Mouse (Mus musculus): ENCODE data around the gene Trpm1. TPM values are rescaled to one million over a fixed set of nuclear protein-coding genes. Genes with fewer than 3 reads are reported as not detected.

Gene Trpm1
- polyA plus RNA-seq, 1 experiment from 2014 or later, result 6.1 TPM

- no peak for DNase-seq (ENCODE audit: low spot score)
Measured at GRCm38 (mm10) chr7:64242424-64242823, 88.8 kb downstream of the Trpm1 start.

GRCm38 (mm10) chr7:64244371-64244770, 90.7 kb downstream of the Trpm1 start:
- WGBS, result 90% methylated on average over 6 of the region's 6 CpGs
- H3K4me1 ChIP-seq, result peaks cover 3% of the 10 kb centered on the region; the same call in 1 of the 2 replicates
- no peaks in the 10 kb centered on the region for H3K9me3 ChIP-seq (replicated peaks)
- H3K36me3 ChIP-seq, result no peaks in the 10 kb centered on the region
- no peaks in the 10 kb centered on the region for H3K27me3 ChIP-seq (ENCODE audit: low read depth, poor library complexity, severe bottlenecking)
- H3K4me3 ChIP-seq, result no peak overlapping the region
- no peak overlapping the region for H3K27ac ChIP-seq (replicated peaks)
- no peak for DNase-seq (ENCODE audit: low spot score)

More at GRCm38 (mm10) chr7:64242424-64242823, 88.8 kb downstream of the Trpm1 start:
- Histone ChIP-seq H3K36me3 (no peaks in the 10 kb centered on the region), H3K9me3 (replicated peaks) (no peaks in the 10 kb centered on the region), H3K27me3 (ENCODE audit: low read depth, poor library complexity, severe bottlenecking) (no peaks in the 10 kb centered on the region), H3K4me1 (peaks cover 3% of the 10 kb centered on the region; the same call in 1 of the 2 replicates), H3K4me3 (no peak overlapping the region), H3K27ac (replicated peaks) (no peak overlapping the region)
- WGBS, result 78% methylated on average over 4 of the region's 4 CpGs

- WGBS, result 75% methylated on average over 4 of the region's 4 CpGs
Measured at GRCm38 (mm10) chr7:64246713-64247112, 93.1 kb downstream of the Trpm1 start.

GRCm38 (mm10) chr7:64248352-64248751, 94.7 kb downstream of the Trpm1 start:
- no peak overlapping the region for H3K27ac ChIP-seq (replicated peaks)
- DNase-seq (ENCODE audit: low spot score), result no peak
- H3K9me3 ChIP-seq (replicated peaks), result no peaks in the 10 kb centered on the region
- H3K4me1 ChIP-seq, result peaks cover 3% of the 10 kb centered on the region; the same call in 1 of the 2 replicates
- WGBS, result 91% methylated on average over 1 of the region's 1 CpGs
- no peaks in the 10 kb centered on the region for H3K36me3 ChIP-seq
- H3K27me3 ChIP-seq (ENCODE audit: low read depth, poor library complexity, severe bottlenecking), result no peaks in the 10 kb centered on the region
- H3K4me3 ChIP-seq, result no peak overlapping the region

More at GRCm38 (mm10) chr7:64246713-64247112, 93.1 kb downstream of the Trpm1 start:
- Histone ChIP-seq H3K4me3 (no peak overlapping the region), H3K4me1 (peaks cover 3% of the 10 kb centered on the region; the same call in 1 of the 2 replicates), H3K27ac (replicated peaks) (no peak overlapping the region), H3K9me3 (replicated peaks) (no peaks in the 10 kb centered on the region), H3K27me3 (ENCODE audit: low read depth, poor library complexity, severe bottlenecking) (no peaks in the 10 kb centered on the region), H3K36me3 (no peaks in the 10 kb centered on the region)
- DNase-seq (ENCODE audit: low spot score), result no peak

- no peak overlapping the region for H3K27ac ChIP-seq (replicated peaks)
- DNase-seq (ENCODE audit: low spot score), result no peak
- no peaks in the 10 kb centered on the region for H3K9me3 ChIP-seq (replicated peaks)
- H3K27me3 ChIP-seq (ENCODE audit: low read depth, poor library complexity, severe bottlenecking), result no peaks in the 10 kb centered on the region
- H3K36me3 ChIP-seq, result no peaks in the 10 kb centered on the region
- WGBS, result 81% methylated on average over 4 of the region's 4 CpGs
- no peak overlapping the region for H3K4me3 ChIP-seq
- peaks cover 3% of the 10 kb centered on the region; the same call in 1 of the 2 replicates for H3K4me1 ChIP-seq
Measured at GRCm38 (mm10) chr7:64249715-64250114, 96.1 kb downstream of the Trpm1 start.

- no peaks in the 10 kb centered on the region for H3K27me3 ChIP-seq (ENCODE audit: low read depth, poor library complexity, severe bottlenecking)
- 93% methylated on average over 7 of the region's 7 CpGs for WGBS
- no peak overlapping the region for H3K27ac ChIP-seq (replicated peaks)
- H3K36me3 ChIP-seq, result no peaks in the 10 kb centered on the region
- H3K4me3 ChIP-seq, result no peak overlapping the region
- peaks cover 3% of the 10 kb centered on the region; the same call in 1 of the 2 replicates for H3K4me1 ChIP-seq
- no peaks in the 10 kb centered on the region for H3K9me3 ChIP-seq (replicated peaks)
- DNase-seq (ENCODE audit: low spot score), result no peak
Measured at GRCm38 (mm10) chr7:64250417-64250816, 96.8 kb downstream of the Trpm1 start.

GRCm38 (mm10) chr7:64253736-64254135, 100.1 kb downstream of the Trpm1 start:
- no peak for DNase-seq (ENCODE audit: low spot score)
- Histone ChIP-seq H3K27me3 (ENCODE audit: low read depth, poor library complexity, severe bottlenecking) (no peaks in the 10 kb centered on the region), H3K27ac (replicated peaks) (no peak overlapping the region), H3K36me3 (no peaks in the 10 kb centered on the region), H3K9me3 (replicated peaks) (no peaks in the 10 kb centered on the region), H3K4me1 (no peaks in the 10 kb centered on the region), H3K4me3 (no peak overlapping the region)
- WGBS, result 87% methylated on average over 3 of the region's 3 CpGs

GRCm38 (mm10) chr7:64265502-64266279, 112.1 kb downstream of the Trpm1 start:
- H3K27ac ChIP-seq (replicated peaks), result no peak overlapping the region
- H3K9me3 ChIP-seq (replicated peaks), result peaks cover 16% of the 10 kb centered on the region
- 90% methylated on average over 13 of the region's 13 CpGs for WGBS
- H3K36me3 ChIP-seq, result no peaks in the 10 kb centered on the region
- 0 out of 2 replicates have a peak, but pooled peaks cover 5% of the 10 kb centered on the region for H3K4me1 ChIP-seq
- H3K4me3 ChIP-seq, result no peak overlapping the region
- peaks cover 28% of the 10 kb centered on the region for H3K27me3 ChIP-seq (ENCODE audit: low read depth, poor library complexity, severe bottlenecking)
- no peak for DNase-seq (ENCODE audit: low spot score)

- peaks cover 10% of the 10 kb centered on the region; the same call in 1 of the 2 replicates for H3K9me3 ChIP-seq (replicated peaks)
- no peak overlapping the region for H3K27ac ChIP-seq (replicated peaks)
- H3K27me3 ChIP-seq (ENCODE audit: low read depth, poor library complexity, severe bottlenecking), result peaks cover 28% of the 10 kb centered on the region
- no peak for DNase-seq (ENCODE audit: low spot score)
- H3K36me3 ChIP-seq, result no peaks in the 10 kb centered on the region
- 0 out of 2 replicates have a peak, but pooled peaks cover 9% of the 10 kb centered on the region for H3K4me1 ChIP-seq
- no peak overlapping the region for H3K4me3 ChIP-seq
- 88% methylated on average over 4 of the region's 4 CpGs for WGBS
Measured at GRCm38 (mm10) chr7:64266587-64266986, 113.0 kb downstream of the Trpm1 start.

- Histone ChIP-seq H3K27me3 (ENCODE audit: low read depth, poor library complexity, severe bottlenecking) (peaks cover 26% of the 10 kb centered on the region), H3K4me3 (no peak overlapping the region), H3K27ac (replicated peaks) (peak overlapping the region; percentile 88), H3K36me3 (no peaks in the 10 kb centered on the region), H3K4me1 (peaks cover 31% of the 10 kb centered on the region), H3K9me3 (replicated peaks) (0 out of 2 replicates have a peak, but pooled peaks cover 3% of the 10 kb centered on the region)
- DNase-seq (ENCODE audit: low spot score), result peak; percentile 68
- 13% methylated on average over 4 of the region's 4 CpGs for WGBS
Measured at GRCm38 (mm10) chr7:64271926-64272325, 118.3 kb downstream of the Trpm1 start.

GRCm38 (mm10) chr7:64275518-64275917, 121.9 kb downstream of the Trpm1 start:
- Histone ChIP-seq H3K36me3 (no peaks in the 10 kb centered on the region), H3K4me3 (no peak overlapping the region), H3K27ac (replicated peaks) (peak overlapping the region; percentile 38), H3K4me1 (peaks cover 27% of the 10 kb centered on the region), H3K27me3 (ENCODE audit: low read depth, poor library complexity, severe bottlenecking) (no peaks in the 10 kb centered on the region), H3K9me3 (replicated peaks) (no peaks in the 10 kb centered on the region)
- WGBS, result 67% methylated on average over 4 of the region's 4 CpGs
- DNase-seq (ENCODE audit: low spot score), result no peak

GRCm38 (mm10) chr7:64276921-64277320, 123.3 kb downstream of the Trpm1 start:
- Histone ChIP-seq H3K4me1 (peaks cover 20% of the 10 kb centered on the region), H3K27ac (replicated peaks) (no peak overlapping the region), H3K9me3 (replicated peaks) (no peaks in the 10 kb centered on the region), H3K4me3 (no peak overlapping the region), H3K36me3 (no peaks in the 10 kb centered on the region), H3K27me3 (ENCODE audit: low read depth, poor library complexity, severe bottlenecking) (no peaks in the 10 kb centered on the region)
- DNase-seq (ENCODE audit: low spot score), result no peak
- whole genome bisulfite sequencing, result 65% methylated on average over 6 of the region's 6 CpGs

- no peaks in the 10 kb centered on the region for H3K27me3 ChIP-seq (ENCODE audit: low read depth, poor library complexity, severe bottlenecking)
- no peak for DNase-seq (ENCODE audit: low spot score)
- no peaks in the 10 kb centered on the region for H3K9me3 ChIP-seq (replicated peaks)
- H3K4me1 ChIP-seq, result peaks cover 12% of the 10 kb centered on the region
- 89% methylated on average over 1 of the region's 1 CpGs for WGBS
- no peak overlapping the region for H3K27ac ChIP-seq (replicated peaks)
- H3K36me3 ChIP-seq, result no peaks in the 10 kb centered on the region
- H3K4me3 ChIP-seq, result no peak overlapping the region
Measured at GRCm38 (mm10) chr7:64278526-64278925, 124.9 kb downstream of the Trpm1 start.

Measured in midbrain, embryonic 10.5 days (tissue).